Mouse (Mus musculus): ENCODE data around the gene Ppara.

DNA sequence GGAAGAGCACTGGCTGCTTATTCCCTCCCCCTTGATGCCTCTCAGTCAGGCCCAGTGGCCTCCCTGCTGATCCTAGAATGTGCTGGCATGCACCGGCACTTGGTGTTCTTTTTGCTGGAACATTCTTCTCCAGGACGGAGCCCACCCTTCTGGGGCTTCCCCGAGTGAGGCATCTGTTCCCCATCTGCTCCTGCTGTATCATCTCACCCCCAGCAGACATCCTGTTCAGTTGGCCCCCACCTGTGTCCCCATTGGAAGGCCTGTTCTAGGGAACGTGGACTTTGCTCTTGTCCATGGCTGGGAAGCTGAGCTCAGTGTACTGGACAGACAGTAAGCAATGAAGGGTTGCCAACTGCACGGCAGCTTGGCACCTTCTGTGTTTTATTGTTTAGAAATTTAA is 42.0 kb downstream of the Ppara start:
- no peak for TF ChIP-seq POLR2A (IDR thresholded peaks at IDR 0.05; ENCODE audit: borderline replicate concordance, insufficient read depth, low read length)
- TF ChIP-seq CTCF (IDR thresholded peaks at IDR 0.05; ENCODE audit: borderline replicate concordance, insufficient read depth, low read depth, low read length) = no peak
